Mouse (Mus musculus): ENCODE measurements at regions not wholly inside any gene's neighbourhood (a gene's known extent, or its start where the extent isn't known, plus 50 kb on each side); places are given as distances from the start of the nearest gene placed in this dataset.
"Not testable (repeated sequence)": the region's sequence is repeated elsewhere in the genome, so short reads cannot be mapped to it uniquely, and the experiment has no call there.

DNA sequence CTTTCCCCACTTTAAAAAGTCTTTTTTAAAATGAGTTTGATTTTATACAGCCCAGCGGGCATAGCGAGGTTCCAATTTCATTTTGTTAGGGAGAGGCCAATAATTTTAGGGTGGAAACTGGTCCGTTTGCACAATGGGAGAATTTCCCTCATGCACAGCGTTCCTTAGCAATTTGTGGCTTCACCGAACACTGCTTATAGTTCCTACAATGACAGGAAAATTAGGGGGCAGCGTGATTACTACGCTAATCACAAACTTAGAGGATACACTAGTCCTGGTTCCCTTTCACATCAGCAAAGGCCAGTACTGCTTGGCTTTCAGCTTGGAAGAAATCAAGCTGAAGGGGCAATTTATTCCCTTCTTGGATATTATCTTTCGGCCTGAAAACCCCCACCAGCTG lies 745.1 kb upstream of the Gm19410 start:
- DNase-seq (ENCODE audit: low spot score): no peak

DNA sequence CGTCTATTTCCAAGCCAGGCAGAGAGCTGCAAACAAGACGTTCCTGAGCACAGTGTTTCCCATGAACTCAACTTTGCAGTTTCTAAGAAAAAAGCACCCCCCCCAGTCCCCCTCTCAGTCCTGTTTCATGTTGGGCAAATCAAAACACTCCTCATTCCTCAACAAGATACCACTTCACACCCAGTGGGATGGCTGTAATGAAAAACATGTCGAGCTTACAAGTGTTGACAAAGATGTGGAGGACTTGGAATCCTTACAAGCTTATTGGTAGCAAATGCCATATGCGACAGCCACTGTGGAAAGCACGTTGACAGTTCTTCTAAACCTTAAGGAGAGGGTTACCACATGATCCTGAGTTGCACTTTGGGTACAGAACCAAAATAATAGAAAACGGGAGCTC lies 742.9 kb upstream of the Gm19410 start:
- DNase-seq (ENCODE audit: low spot score): no peak

DNA sequence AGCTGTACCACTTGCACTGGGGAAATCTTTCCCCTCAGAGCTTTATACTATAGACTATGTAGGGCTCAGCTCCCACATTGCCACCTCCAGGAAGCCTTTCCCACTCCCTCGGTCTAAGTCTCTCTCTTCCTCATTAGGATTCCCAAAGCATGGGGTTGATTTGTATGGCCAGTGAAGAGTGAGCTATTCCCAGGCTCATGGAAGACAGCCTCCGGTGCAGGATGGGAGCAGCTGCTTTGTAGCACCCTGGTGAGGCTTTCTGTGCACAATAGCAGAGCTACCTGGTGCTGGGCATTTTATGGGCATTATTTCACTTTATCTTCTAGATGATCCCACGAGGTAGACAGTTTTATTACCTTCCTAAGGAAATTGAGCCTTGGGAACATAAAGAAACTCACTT lies 717.8 kb upstream of the Gm19410 start:
- DNase-seq (ENCODE audit: low spot score): no peak

DNA sequence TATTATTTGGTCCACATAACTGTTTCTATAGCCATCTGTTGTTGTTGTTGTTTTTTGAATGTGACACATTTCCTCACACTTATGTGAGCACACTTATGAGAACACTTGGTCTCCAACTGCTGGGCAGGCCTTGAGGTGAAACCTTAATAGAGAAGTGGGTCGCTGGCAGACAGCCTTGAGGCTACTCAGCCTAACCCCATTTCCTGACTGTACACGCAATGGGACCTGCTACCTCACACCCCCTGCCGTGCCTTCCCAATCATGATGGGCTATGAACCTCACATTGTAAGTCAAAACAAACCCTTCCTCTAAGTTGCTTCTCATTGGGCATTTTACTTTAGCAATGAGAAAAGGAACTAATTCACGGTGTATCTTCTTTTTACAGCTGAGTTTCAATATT lies 712.1 kb upstream of the Gm19410 start:
- no peak for DNase-seq (ENCODE audit: low spot score)

GRCm38 (mm10) chr8:35061048-35061447 lies 704.5 kb upstream of the Gm19410 start:
- no peak for DNase-seq (ENCODE audit: low spot score)

GRCm38 (mm10) chr8:35068228-35068627 lies 697.4 kb upstream of the Gm19410 start:
- DNase-seq (ENCODE audit: low spot score): no peak

- no peak for DNase-seq (ENCODE audit: low spot score)
These were observed 695.2 kb upstream of the Gm19410 start for GRCm38 (mm10) chr8:35070246-35070989.

DNA sequence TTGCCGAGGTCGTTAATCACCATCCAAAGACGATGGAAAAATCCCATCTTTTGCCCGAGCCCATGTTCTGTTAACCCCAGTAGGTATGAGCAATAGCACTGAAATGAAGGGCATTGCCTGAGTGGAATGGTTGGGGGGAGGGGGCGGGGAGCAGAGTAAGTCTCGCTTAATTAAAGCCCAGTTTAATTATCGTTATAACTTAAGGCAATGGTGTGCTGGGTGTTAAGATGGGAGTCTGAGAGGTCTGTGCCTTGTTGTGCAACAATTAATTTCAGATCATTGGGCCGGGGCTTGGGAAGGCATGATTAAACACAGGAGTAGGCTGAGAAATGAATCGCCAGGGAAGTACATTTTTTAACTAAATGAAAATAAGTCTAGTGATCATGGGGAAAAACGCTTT lies 689.6 kb upstream of the Gm19410 start:
- DNase-seq (ENCODE audit: low spot score): no peak

DNA sequence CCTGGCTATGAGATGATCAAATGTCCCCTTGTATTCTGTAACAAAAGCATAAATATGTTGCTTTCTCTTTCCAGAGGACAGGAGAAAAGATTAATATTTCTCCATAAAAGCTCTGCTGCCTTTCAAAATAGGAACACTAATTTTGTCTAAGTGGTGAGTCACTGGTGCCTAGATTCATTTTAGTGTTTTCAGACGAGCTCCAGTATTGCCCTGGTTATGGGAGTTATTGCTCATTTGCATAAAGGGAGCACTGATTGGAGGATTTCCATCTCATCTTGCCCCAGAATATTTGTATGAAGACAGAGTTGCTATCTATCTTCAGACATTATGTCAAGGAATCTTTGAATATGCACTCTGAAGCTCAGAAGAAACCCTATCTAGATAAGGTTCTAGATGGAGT lies 682.4 kb upstream of the Gm19410 start:
- DNase-seq (ENCODE audit: low spot score): no peak

DNA sequence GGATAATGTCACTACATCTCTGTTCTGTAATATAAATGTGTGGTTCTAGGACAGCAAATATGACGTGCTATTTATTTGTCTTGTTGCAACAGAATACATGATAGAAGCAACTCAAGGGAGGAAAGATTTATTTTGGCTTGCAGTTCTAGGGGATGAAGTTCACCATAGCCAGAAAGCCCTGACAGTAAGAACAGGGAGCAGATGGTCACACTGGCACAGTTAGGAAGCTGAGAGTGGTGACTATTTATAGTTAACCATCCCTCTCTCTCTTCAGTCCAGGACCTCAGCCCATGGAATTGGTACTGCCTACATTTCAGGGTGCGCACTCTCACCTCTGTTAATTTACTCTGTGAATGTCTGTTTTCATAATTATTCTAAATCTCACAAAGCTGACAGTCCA lies 678.5 kb upstream of the Gm19410 start:
- DNase-seq (ENCODE audit: low spot score): no peak

GRCm38 (mm10) chr8:35088380-35089244 lies 677.0 kb upstream of the Gm19410 start:
- DNase-seq (ENCODE audit: low spot score): no peak

GRCm38 (mm10) chr8:35089519-35089918 lies 676.1 kb upstream of the Gm19410 start:
- no peak for DNase-seq (ENCODE audit: low spot score)

DNA sequence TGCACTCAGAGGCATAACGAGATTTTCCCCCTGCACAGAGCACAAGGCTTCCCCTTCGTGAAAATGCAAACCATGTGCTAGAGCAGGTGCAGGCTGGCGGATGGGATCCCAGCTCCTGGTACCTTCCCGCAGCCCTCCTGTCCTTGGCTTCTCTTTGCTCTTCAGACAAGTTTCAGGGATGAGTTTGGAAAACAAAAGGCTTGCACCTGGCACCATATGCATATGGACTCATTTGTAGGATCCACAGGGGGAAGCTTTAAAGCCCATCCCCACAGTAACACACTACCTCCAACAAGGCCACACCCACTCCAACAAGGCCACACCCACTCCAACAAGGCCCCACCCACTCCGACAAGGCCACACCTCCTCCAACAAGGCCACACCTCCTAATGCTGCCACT lies 663.9 kb upstream of the Gm19410 start:
- no peak for DNase-seq (ENCODE audit: low spot score)

DNA sequence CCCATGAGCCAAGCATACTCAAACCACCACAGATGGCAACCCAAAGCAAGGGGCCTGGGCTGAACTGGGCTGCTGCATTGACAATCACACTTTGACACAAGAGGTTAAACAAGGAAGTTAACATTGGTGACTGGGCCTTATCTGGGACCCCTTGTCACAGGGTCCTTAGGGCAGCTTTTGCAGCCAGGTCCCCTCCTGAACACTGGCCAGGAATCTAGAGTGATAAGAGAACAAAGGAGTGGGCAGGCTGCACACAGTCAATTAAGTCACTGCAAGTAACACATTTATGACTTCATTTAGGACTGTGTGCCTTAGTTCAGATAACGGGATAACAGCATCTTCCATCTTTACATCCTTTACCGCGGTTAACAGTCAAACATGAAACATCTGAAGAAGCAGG lies 663.5 kb upstream of the Gm19410 start:
- not testable (repeated sequence) for DNase-seq (ENCODE audit: low spot score)

DNA sequence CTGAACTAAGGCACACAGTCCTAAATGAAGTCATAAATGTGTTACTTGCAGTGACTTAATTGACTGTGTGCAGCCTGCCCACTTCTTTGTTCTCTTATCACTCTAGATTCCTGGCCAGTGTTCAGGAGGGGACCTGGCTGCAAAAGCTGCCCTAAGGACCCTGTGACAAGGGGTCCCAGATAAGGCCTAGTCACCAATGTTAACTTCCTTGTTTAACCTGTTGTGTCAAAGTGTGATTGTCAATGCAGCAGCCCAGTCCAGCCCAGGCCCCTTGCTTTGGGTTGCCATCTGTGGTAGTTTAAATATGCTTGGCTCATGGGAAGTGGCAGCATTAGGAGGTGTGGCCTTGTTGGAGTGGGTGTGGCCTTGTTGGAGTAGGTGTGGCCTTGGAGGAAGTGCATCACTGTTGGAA lies 661.1 kb upstream of the Gm19410 start:
- DNase-seq (ENCODE audit: low spot score): not testable (repeated sequence)

DNA sequence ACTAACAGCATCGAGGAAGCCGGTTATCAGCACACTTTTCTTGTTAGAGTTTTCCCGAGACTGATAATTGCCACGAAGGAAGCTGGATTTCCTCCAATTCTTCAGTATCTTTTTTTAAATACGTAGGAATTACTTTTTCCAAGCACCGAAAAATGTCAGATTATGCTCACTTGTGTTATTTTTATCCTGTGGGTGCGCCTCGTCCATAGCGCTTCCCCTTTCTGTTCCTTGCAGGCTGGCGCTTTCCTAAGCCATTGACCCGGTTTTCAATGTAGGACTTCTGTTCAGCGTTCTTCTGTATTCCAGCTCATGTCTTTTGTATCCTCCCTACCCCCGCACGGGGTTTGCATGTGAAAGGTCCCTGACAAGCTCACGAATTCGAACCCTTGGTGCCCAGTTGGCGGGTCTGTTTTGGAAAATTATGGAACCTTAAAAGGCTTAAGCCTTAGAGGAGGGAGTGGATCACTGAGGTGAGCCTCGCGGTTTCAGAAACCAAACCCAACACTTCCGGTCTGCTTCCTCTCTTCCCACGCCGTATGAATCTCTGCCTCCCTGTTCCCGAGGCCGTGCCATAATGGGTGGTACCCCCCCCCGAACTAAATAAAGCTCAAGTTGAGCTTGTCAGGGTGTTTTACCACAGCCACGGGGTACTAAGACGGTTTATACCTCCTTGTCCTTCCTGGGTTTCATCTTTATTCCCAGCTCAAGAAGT lies 655.9 kb upstream of the Gm19410 start:
- DNase-seq (ENCODE audit: low spot score): no peak

GRCm38 (mm10) chr8:35110286-35110685 lies 655.3 kb upstream of the Gm19410 start:
- no peak for DNase-seq (ENCODE audit: low spot score)

DNA sequence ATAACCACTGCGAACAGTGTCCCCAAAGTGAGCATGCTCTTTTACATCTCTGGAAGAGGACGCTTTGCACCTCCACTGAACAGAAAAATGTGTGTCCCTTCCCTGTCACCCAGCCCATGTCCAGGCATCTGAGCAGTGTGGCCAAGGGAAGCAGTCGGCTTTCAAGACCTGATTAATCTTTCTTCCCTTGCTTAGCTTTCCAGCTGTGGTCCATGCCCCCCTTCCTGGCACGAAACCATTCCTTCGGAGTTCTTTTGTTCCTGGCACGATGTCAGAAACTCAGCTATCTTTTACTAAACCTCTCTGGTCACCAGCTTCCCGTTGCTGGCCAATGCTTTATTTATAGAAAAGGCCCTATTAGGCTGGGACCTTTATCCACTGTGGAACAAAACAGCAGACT lies 654.5 kb upstream of the Gm19410 start:
- DNase-seq (ENCODE audit: low spot score): no peak

- no peak for DNase-seq (ENCODE audit: low spot score)
These were observed 652.9 kb upstream of the Gm19410 start for GRCm38 (mm10) chr8:35112591-35113265.

DNA sequence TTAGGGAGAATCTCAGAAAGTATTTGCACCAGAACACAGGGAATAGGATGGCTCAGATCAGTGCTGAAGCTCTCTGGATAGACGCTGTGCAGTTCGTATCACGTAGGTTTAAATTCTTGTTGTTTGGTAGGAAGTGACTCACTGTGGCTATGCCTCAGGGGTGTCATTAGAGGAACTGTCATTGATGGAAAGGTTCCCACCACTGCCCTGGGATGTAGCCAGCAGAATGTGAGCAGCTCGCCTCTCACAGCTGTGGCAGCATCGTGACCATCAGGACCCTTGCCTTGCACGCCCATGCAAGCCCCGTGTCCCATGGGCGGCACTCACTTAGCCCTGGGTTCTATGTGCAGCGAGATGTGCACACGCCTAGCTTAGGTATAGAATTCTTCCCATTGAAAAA lies 651.6 kb upstream of the Gm19410 start:
- DNase-seq (ENCODE audit: low spot score): no peak

DNA sequence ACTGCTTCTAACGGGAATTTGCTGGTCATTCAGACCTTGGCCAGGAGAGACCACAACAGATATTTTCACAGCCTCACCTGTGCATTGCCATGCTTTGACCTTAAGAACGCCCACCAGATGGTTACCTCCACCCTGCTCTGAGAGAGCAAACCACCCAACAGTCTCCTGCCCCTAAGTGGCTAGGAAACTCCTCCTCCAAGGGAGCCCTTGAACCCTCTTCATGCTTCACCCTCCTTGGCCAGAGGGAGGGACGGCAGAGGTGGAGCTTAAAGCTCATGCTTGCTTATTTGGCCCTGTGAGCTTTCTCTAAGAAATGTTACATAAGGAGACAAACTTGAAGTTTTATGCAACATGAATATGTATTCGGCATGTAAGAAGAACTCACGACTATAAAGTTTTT lies 645.0 kb upstream of the Gm19410 start:
- no peak for DNase-seq (ENCODE audit: low spot score)

DNA sequence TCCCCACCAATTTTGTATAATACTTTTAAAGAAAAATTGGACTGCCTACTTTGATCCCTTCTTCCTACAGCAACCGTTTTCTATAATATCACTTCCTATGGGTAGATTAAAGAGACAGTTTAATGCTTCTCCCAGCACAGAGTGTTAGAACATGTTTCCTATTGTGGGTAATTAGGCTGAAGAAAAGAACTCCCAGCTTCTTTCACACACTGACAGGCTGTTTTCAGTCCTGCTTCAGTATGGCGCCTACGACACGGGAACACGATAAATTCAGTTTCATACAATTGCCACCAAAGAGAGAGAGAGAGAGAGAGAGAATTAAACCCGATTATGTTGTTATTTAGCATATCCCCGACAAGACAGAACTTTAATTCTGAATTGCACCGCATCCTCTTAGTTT lies 644.5 kb upstream of the Gm19410 start:
- no peak for DNase-seq (ENCODE audit: low spot score)

All from ovary, adult 18-20 months (tissue).